Mouse (Mus musculus): ENCODE results near the gene Gm4631.
"Not testable (repeated sequence)": the region's sequence is repeated elsewhere in the genome, so short reads cannot be mapped to it uniquely, and the experiment has no call there.

Gm4631 gene

DNA sequence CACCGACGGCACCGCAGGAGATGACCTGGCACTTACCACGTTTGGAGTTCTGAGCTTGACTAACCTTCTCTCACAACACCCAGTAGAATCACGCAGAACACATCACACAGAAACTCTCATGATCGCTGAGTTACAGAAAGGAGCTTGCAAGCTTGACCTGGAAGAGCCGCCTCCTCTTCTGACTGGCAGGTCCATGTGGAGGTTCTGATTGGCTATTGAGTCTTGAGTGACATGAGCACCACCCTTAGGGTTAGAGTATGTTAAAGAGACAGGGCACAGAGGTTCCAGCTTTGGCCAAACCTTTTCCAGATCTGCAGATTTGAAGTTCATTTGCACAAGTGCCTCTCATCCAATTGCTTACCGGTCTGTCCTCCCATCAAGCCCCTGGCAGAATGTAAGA lies at the start of gene Gm4631:
Gene Gm4631, minus strand, starts transcription at position 101 of the 400 bp plus-strand sequence.
- DNase-seq (ENCODE audit: low spot score in 2 of 2) = not testable (repeated sequence)

DNA sequence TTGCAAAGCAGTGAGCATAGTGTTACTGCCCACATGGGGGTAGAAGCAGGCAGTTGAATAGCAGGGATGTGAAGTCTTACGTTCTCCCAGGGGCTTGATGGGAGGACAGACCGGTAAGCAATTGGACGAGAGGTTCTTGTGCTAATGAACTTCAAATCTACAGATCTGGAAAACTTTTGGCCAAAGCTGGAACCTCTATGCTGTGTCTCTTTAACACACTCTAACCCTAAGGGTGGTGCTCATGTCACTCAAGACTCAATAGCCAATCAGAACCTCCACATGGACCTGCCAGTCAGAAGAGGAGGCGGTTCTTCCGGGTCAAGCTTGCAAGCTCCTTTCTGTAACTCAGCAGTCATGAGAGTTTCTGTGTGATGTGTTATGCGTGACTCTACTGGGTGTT lies 34.1 kb upstream of the Gm4631 start, which contains the start of gene Zfp968:
Gene Zfp968, plus strand, starts transcription at position 301 of the 400 bp plus-strand sequence.
- not testable (repeated sequence) for DNase-seq (ENCODE audit: low spot score in 2 of 2)

DNA sequence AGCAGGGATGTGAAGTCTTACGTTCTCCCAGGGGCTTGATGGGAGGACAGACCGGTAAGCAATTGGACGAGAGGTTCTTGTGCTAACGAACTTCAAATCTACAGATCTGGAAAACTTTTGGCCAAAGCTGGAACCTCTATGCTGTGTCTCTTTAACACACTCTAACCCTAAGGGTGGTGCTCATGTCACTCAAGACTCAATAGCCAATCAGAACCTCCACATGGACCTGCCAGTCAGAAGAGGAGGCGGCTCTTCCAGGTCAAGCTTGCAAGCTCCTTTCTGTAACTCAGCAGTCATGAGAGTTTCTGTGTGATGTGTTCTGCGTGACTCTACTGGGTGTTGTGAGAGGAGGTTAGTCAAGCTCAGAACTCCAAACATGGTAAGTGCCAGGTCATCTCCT lies 63.2 kb downstream of the Gm4631 start, which contains the start of gene Gm14440:
Gene Gm14440, plus strand, starts transcription at position 301 of the 400 bp plus-strand sequence.
- DNase-seq (ENCODE audit: low spot score in 2 of 2) = not testable (repeated sequence)

Measured in left cerebral cortex, adult 9 months (tissue).